Mouse (Mus musculus) monocyte, adult 5-6 weeks (primary cell): Measurements from ENCODE around the gene Hdhd5. TPM values are rescaled to one million over a fixed set of nuclear protein-coding genes. Genes with fewer than 3 reads are reported as not detected.

ENCODE experiments used
- ATAC-seq: fragments of 153-309, 156-312 bp; replicated peaks from 2 replicates; pipeline ENCODE4 v1.8.0; 2017; ENCODE audit warnings: mild to moderate bottlenecking; ENCODE audit not compliant: low TSS enrichment, insufficient number of reproducible peaks, severe bottlenecking, poor library complexity, low FRiP score
- total RNA-seq: library from RNA; stranded (forward); fragments of 200-1000, 200-491, 200-594 nt; gene quantifications from 3 replicates; pipeline ENCODE4 v1.2.3, GENCODE M21; 2017

Gene Hdhd5
- total RNA-seq, 1 experiment from 2014 or later: 45.3 TPM

GRCm38 (mm10) chr6:120539781-120540231, 8.7 kb upstream of the Hdhd5 start:
- ATAC-seq: peak; percentile 45; the same call in 1 of the 2 replicates

- ATAC-seq: peak; percentile 92
Measured at GRCm38 (mm10) chr6:120539132-120539759, 8.1 kb upstream of the Hdhd5 start.

- no peak for ATAC-seq
Measured at GRCm38 (mm10) chr6:120536337-120536736, 5.2 kb upstream of the Hdhd5 start.

GRCm38 (mm10) chr6:120532594-120532993, 1.5 kb upstream of the Hdhd5 start:
- ATAC-seq: no peak

- ATAC-seq: no peak
Measured at GRCm38 (mm10) chr6:120529123-120529522, 2.0 kb downstream of the Hdhd5 start.

- no peak for ATAC-seq
Measured at GRCm38 (mm10) chr6:120524796-120525195, 6.3 kb downstream of the Hdhd5 start.

GRCm38 (mm10) chr6:120519647-120520046, 11.5 kb downstream of the Hdhd5 start:
- no peak for ATAC-seq

- ATAC-seq: no peak
Measured at GRCm38 (mm10) chr6:120517311-120517710, 13.8 kb downstream of the Hdhd5 start.

- ATAC-seq: no peak
Measured at GRCm38 (mm10) chr6:120516879-120517278, 14.2 kb downstream of the Hdhd5 start.

- no peak for ATAC-seq
Measured at GRCm38 (mm10) chr6:120516422-120516821, 14.7 kb downstream of the Hdhd5 start.

- no peak for ATAC-seq
Measured at GRCm38 (mm10) chr6:120511212-120511611, 19.9 kb downstream of the Hdhd5 start.

- no peak for ATAC-seq
Measured at GRCm38 (mm10) chr6:120510425-120510824, 20.7 kb downstream of the Hdhd5 start.

- ATAC-seq: no peak
Measured at GRCm38 (mm10) chr6:120509975-120510374, 21.1 kb downstream of the Hdhd5 start.

- ATAC-seq: no peak
Measured at GRCm38 (mm10) chr6:120508645-120509044, 22.5 kb downstream of the Hdhd5 start.

GRCm38 (mm10) chr6:120505531-120505930, 25.6 kb downstream of the Hdhd5 start:
- no peak for ATAC-seq

- ATAC-seq: no peak
Measured at GRCm38 (mm10) chr6:120504051-120504450, 27.1 kb downstream of the Hdhd5 start.

- no peak for ATAC-seq
Measured at GRCm38 (mm10) chr6:120496544-120496943, 34.6 kb downstream of the Hdhd5 start.

GRCm38 (mm10) chr6:120493374-120494181, 37.5 kb downstream of the Hdhd5 start, which contains the start of gene Tmem121b:
Gene Tmem121b (minus strand): TSS chr6:120493807.
- no peak for ATAC-seq

GRCm38 (mm10) chr6:120492499-120493373, 38.4 kb downstream of the Hdhd5 start:
- ATAC-seq: no peak
